Mouse (Mus musculus) midbrain, embryonic 14.5 days (tissue): ENCODE data around the gene Hhat. TPM values are rescaled to one million over a fixed set of nuclear protein-coding genes. Genes with fewer than 3 reads are reported as not detected.

Experiments used
- ATAC-seq: fragments of 200-750 bp; cut with Nextera tagmentation; 2 replicates; pipeline ENCODE4 v1.8.0; 2017; ENCODE audit warnings: moderate number of reproducible peaks, moderate library complexity; ENCODE audit not compliant: low FRiP score, low TSS enrichment
- DNase-seq: peaks from one replicate; pipeline ENCODE4 v3.0.0-alpha.2; 2015
- H3K27ac ChIP-seq: fragments of 300-500 bp; sonication (generic); replicated peaks from 2 replicates; pipeline ENCODE4 v1.5.1; 2014; ENCODE audit warnings: mild to moderate bottlenecking, low read depth, low read length, moderate library complexity
- H3K27me3 ChIP-seq: fragments of 300-500 bp; sonication (generic); 2 replicates; pipeline ENCODE4 v1.6.1; 2014; ENCODE audit warnings: low read length, control low read depth, mixed read lengths; ENCODE audit not compliant: control insufficient read depth, insufficient read depth
- H3K36me3 ChIP-seq: fragments of 300-500 bp; sonication (generic); 2 replicates; pipeline ENCODE4 v1.6.1; 2014; ENCODE audit warnings: low read length, control low read depth; ENCODE audit not compliant: control insufficient read depth, insufficient read depth
- H3K4me1 ChIP-seq: fragments of 300-500 bp; sonication (generic); 2 replicates; pipeline ENCODE4 v1.6.1; 2014; ENCODE audit warnings: mild to moderate bottlenecking, antibody characterized with exemption, low read length, control low read depth; ENCODE audit not compliant: control insufficient read depth, insufficient read depth
- H3K4me2 ChIP-seq: fragments of 300-500 bp; sonication (generic); 2 replicates; pipeline ENCODE4 v1.6.1; 2014; ENCODE audit warnings: mild to moderate bottlenecking, low read length, moderate library complexity
- H3K4me3 ChIP-seq: fragments of 300-500 bp; sonication (generic); replicated peaks from 2 replicates; pipeline ENCODE4 v1.5.1; 2014; ENCODE audit warnings: low read depth, low read length
- H3K9ac ChIP-seq: fragments of 300-500 bp; sonication (generic); replicated peaks from 2 replicates; pipeline ENCODE4 v1.6.1; 2014; ENCODE audit warnings: mild to moderate bottlenecking, low read length, moderate library complexity
- H3K9me3 ChIP-seq: fragments of 300-500 bp; sonication (generic); 2 replicates; pipeline ENCODE4 v1.6.1; 2016; ENCODE audit warnings: low read length, control low read depth, mixed read lengths; ENCODE audit not compliant: control insufficient read depth
- WGBS: fragments of 180-500 bp; shearing (Covaris S2); extraction: QIAGEN DNeasy Blood & Tissue Kit; methylation state at CpG from one replicate; pipeline ENCODE4 v1.1.7; 2014; 5-methylcytosine and 5-hydroxymethylcytosine counted together
- polyA plus RNA-seq: library from polyadenylated mRNA; unstranded; fragments of >200 nt; fragmentation: Nextera tagmentation; extraction: Ambion mirVana; gene quantifications from 2 replicates; pipeline ENCODE4 v1.2.1, GENCODE M21; 2014

Gene Hhat
- polyA plus RNA-seq, 1 experiment from 2014 or later, result 4.5 TPM

DNA sequence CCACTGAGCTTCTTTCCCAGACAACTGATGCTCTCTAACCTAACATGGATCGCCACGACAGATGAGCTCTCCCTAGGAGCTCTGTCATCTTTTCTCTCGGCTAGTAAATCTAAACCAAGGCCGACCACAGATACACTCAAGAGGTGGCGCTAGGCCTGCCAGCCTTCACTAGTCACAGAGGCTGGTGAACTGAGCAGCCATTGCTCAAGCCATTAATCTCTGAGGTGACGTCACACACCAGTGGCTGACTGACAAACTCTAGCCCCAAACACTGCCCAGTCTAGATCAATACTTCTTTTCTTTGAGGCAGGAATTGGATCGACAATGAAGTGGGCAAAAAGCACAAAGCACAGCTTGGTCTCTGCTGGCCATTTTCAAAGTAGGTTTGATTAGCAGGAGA is 226.1 kb downstream of the Hhat start:
- H3K4me2 ChIP-seq, result no peak overlapping the region
- no peaks in the 10 kb centered on the region for H3K9me3 ChIP-seq
- ATAC-seq (no peak), DNase-seq (no peak)
- H3K27me3 ChIP-seq, result no peaks in the 10 kb centered on the region
- H3K36me3 ChIP-seq, result no peaks in the 10 kb centered on the region
- no peak overlapping the region for H3K4me3 ChIP-seq
- H3K27ac ChIP-seq, result no peak overlapping the region
- H3K4me1 ChIP-seq, result peaks cover 4% of the 10 kb centered on the region; the same call in 1 of the 2 replicates
- WGBS, result 44% methylated on average over 7 of the region's 7 CpGs
- no peak overlapping the region for H3K9ac ChIP-seq

GRCm38 (mm10) chr1:192544091-192544490 is 226.9 kb downstream of the Hhat start:
- WGBS, result 47% methylated on average over 9 of the region's 9 CpGs
- no peak overlapping the region for H3K9ac ChIP-seq
- no peak overlapping the region for H3K4me3 ChIP-seq
- H3K27me3 ChIP-seq, result no peaks in the 10 kb centered on the region
- H3K36me3 ChIP-seq, result no peaks in the 10 kb centered on the region
- no peak overlapping the region for H3K27ac ChIP-seq
- ATAC-seq (no peak), DNase-seq (no peak)
- H3K9me3 ChIP-seq, result no peaks in the 10 kb centered on the region
- H3K4me1 ChIP-seq, result peaks cover 4% of the 10 kb centered on the region; the same call in 1 of the 2 replicates
- H3K4me2 ChIP-seq, result no peak overlapping the region

- Histone ChIP-seq H3K36me3 (no peaks in the 10 kb centered on the region), H3K27ac (no peak overlapping the region), H3K4me3 (no peak overlapping the region), H3K4me2 (no peak overlapping the region), H3K4me1 (peaks cover 4% of the 10 kb centered on the region; the same call in 1 of the 2 replicates), H3K9me3 (no peaks in the 10 kb centered on the region), H3K9ac (no peak overlapping the region), H3K27me3 (no peaks in the 10 kb centered on the region)
- ATAC-seq, result no peak
- 86% methylated on average over 4 of the region's 4 CpGs for WGBS
- DNase-seq, result no peak
Observed at GRCm38 (mm10) chr1:192543686-192544085, 227.3 kb downstream of the Hhat start.

GRCm38 (mm10) chr1:192542093-192542492 is 228.9 kb downstream of the Hhat start:
- Histone ChIP-seq H3K36me3 (no peaks in the 10 kb centered on the region), H3K4me2 (no peak overlapping the region), H3K9me3 (no peaks in the 10 kb centered on the region), H3K4me1 (peaks cover 4% of the 10 kb centered on the region; the same call in 1 of the 2 replicates), H3K9ac (no peak overlapping the region), H3K4me3 (no peak overlapping the region), H3K27ac (no peak overlapping the region), H3K27me3 (no peaks in the 10 kb centered on the region)
- DNase-seq (no peak), ATAC-seq (no peak)
- 56% methylated on average over 2 of the region's 2 CpGs for WGBS

DNA sequence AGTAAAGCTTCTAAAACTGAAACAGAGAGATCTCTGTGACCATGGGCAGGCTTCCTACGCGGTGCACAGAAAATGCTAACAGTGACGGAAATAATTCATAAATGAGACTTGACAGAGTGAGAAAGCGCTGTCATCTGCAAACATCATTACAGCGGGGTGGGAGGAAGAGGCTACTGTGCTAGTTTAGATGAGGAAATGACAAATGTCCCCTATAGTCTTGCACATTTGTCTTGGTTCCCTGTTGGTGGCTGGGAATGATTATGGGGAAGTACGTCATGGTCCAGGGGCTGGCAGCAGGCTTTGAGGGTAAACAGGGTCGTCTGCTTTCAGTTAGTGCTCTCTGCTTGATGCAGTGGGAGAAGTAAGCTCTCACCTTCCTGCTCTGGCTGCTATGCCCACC is 233.9 kb downstream of the Hhat start:
- no peak for DNase-seq
- no peaks in the 10 kb centered on the region for H3K27me3 ChIP-seq
- no peak overlapping the region for H3K4me3 ChIP-seq
- ATAC-seq, result no peak
- no peaks in the 10 kb centered on the region for H3K36me3 ChIP-seq
- no peaks in the 10 kb centered on the region for H3K9me3 ChIP-seq
- no peaks in the 10 kb centered on the region for H3K4me1 ChIP-seq
- H3K27ac ChIP-seq, result no peak overlapping the region
- WGBS, result 78% methylated on average over 7 of the region's 7 CpGs
- no peak overlapping the region for H3K9ac ChIP-seq
- H3K4me2 ChIP-seq, result no peak overlapping the region

DNA sequence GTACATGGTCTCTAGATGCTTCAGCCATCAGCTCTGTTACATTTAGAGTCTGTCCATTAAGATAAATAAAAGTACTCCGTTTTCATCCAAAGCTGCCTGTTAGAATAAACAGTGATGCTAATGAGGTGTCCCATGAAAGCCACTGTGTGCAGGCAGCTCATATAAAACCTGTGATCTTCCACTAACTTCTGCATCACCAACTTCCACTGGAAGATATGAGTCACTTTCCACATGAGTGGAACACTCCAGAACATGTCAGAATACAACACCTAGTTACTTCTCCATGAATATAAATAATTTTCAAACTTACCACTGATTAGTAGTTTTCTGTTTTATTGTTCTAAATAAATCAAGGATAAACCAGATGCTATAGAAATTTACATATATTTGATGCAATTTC is 234.6 kb downstream of the Hhat start:
- 71% methylated on average over 1 of the region's 1 CpGs for WGBS
- H3K36me3 ChIP-seq, result no peaks in the 10 kb centered on the region
- H3K27ac ChIP-seq, result no peak overlapping the region
- DNase-seq, result no peak
- no peak overlapping the region for H3K4me3 ChIP-seq
- H3K27me3 ChIP-seq, result no peaks in the 10 kb centered on the region
- ATAC-seq, result no peak
- H3K9ac ChIP-seq, result no peak overlapping the region
- no peak overlapping the region for H3K4me2 ChIP-seq
- H3K4me1 ChIP-seq, result no peaks in the 10 kb centered on the region
- H3K9me3 ChIP-seq, result no peaks in the 10 kb centered on the region

- no peak overlapping the region for H3K27ac ChIP-seq
- no peak overlapping the region for H3K4me3 ChIP-seq
- ATAC-seq (no peak), DNase-seq (no peak)
- no peaks in the 10 kb centered on the region for H3K9me3 ChIP-seq
- H3K4me1 ChIP-seq, result no peaks in the 10 kb centered on the region
- H3K4me2 ChIP-seq, result no peak overlapping the region
- H3K9ac ChIP-seq, result no peak overlapping the region
- H3K27me3 ChIP-seq, result no peaks in the 10 kb centered on the region
- H3K36me3 ChIP-seq, result no peaks in the 10 kb centered on the region
Observed at GRCm38 (mm10) chr1:192533016-192533415, 238.0 kb downstream of the Hhat start.

GRCm38 (mm10) chr1:192532212-192532611 is 238.8 kb downstream of the Hhat start:
- no peak for ATAC-seq
- no peaks in the 10 kb centered on the region for H3K4me1 ChIP-seq
- no peaks in the 10 kb centered on the region for H3K27me3 ChIP-seq
- no peak overlapping the region for H3K9ac ChIP-seq
- no peaks in the 10 kb centered on the region for H3K36me3 ChIP-seq
- H3K4me2 ChIP-seq, result no peak overlapping the region
- H3K4me3 ChIP-seq, result no peak overlapping the region
- no peak for DNase-seq
- no peaks in the 10 kb centered on the region for H3K9me3 ChIP-seq
- WGBS, result 78% methylated on average over 2 of the region's 2 CpGs
- no peak overlapping the region for H3K27ac ChIP-seq

- no peaks in the 10 kb centered on the region for H3K27me3 ChIP-seq
- H3K36me3 ChIP-seq, result no peaks in the 10 kb centered on the region
- no peaks in the 10 kb centered on the region for H3K4me1 ChIP-seq
- 73% methylated on average over 2 of the region's 2 CpGs for WGBS
- H3K9me3 ChIP-seq, result no peaks in the 10 kb centered on the region
- DNase-seq (no peak), ATAC-seq (no peak)
- no peak overlapping the region for H3K9ac ChIP-seq
- no peak overlapping the region for H3K4me2 ChIP-seq
- no peak overlapping the region for H3K4me3 ChIP-seq
- no peak overlapping the region for H3K27ac ChIP-seq
Observed at GRCm38 (mm10) chr1:192531490-192532146, 239.4 kb downstream of the Hhat start.
